Mouse (Mus musculus): ENCODE data around the gene Magi2. TPM values are rescaled to one million over a fixed set of nuclear protein-coding genes. Genes with fewer than 3 reads are reported as not detected.

Gene Magi2
- polyA plus RNA-seq, 1 experiment: 0.18 TPM

GRCm38 (mm10) chr5:20603756-20604469 is 1377.1 kb downstream of the Magi2 start:
- no peaks in the 10 kb centered on the region for H3K36me3 ChIP-seq (ENCODE audit: control insufficient read depth, insufficient read depth)
- no peaks in the 10 kb centered on the region for H3K79me2 ChIP-seq (ENCODE audit: control insufficient read depth, insufficient read depth)
- no peak overlapping the region for H3K4me3 ChIP-seq (ENCODE audit: insufficient read depth, poor library complexity, severe bottlenecking)
- no peak overlapping the region for H3ac ChIP-seq (ENCODE audit: control insufficient read depth, insufficient read length, low read depth)
- no peaks in the 10 kb centered on the region for H3K79me3 ChIP-seq (ENCODE audit: low read depth)
- H3K27me3 ChIP-seq (ENCODE audit: control insufficient read depth, insufficient read depth, insufficient read length): no peaks in the 10 kb centered on the region
- TF ChIP-seq CTCF (IDR thresholded peaks at IDR 0.05; ENCODE audit: control insufficient read depth, insufficient read depth, insufficient read length): no peak

- no peak overlapping the region for H3ac ChIP-seq (ENCODE audit: control insufficient read depth, insufficient read length, low read depth)
- no peaks in the 10 kb centered on the region for H3K27me3 ChIP-seq (ENCODE audit: control insufficient read depth, insufficient read depth, insufficient read length)
- H3K79me3 ChIP-seq (ENCODE audit: low read depth): no peaks in the 10 kb centered on the region
- TF ChIP-seq FOSL1 (IDR thresholded peaks at IDR 0.05; ENCODE audit: insufficient read depth, low read length, poor library complexity, severe bottlenecking) (no peak), CTCF (IDR thresholded peaks at IDR 0.05; ENCODE audit: control insufficient read depth, insufficient read depth, insufficient read length) (no peak), MYOG (IDR thresholded peaks at IDR 0.05; ENCODE audit: control insufficient read depth, extremely low read depth, insufficient read length) (no peak), USF1 (IDR thresholded peaks at IDR 0.05; ENCODE audit: low read depth) (no peak), CEBPB (IDR thresholded peaks at IDR 0.05; ENCODE audit: low read depth) (no peak), MYOD1 (IDR thresholded peaks at IDR 0.05; ENCODE audit: control insufficient read depth, insufficient read length, low read depth) (no peak), MAX (IDR thresholded peaks at IDR 0.05) (no peak)
- H3K4me3 ChIP-seq (ENCODE audit: insufficient read depth, poor library complexity, severe bottlenecking): no peak overlapping the region
- H3K36me3 ChIP-seq (ENCODE audit: control insufficient read depth, insufficient read depth): no peaks in the 10 kb centered on the region
- H3K79me2 ChIP-seq (ENCODE audit: control insufficient read depth, insufficient read depth): no peaks in the 10 kb centered on the region
Observed at GRCm38 (mm10) chr5:20606497-20606896, 1379.7 kb downstream of the Magi2 start.

- no peak overlapping the region for H3ac ChIP-seq (ENCODE audit: control insufficient read depth, insufficient read length, low read depth)
- TF ChIP-seq USF1 (IDR thresholded peaks at IDR 0.05; ENCODE audit: low read depth) (no peak), MYOD1 (IDR thresholded peaks at IDR 0.05; ENCODE audit: control insufficient read depth, insufficient read length, low read depth) (peak; percentile 22)
- no peaks in the 10 kb centered on the region for H3K36me3 ChIP-seq (ENCODE audit: control insufficient read depth, insufficient read depth)
- H3K4me3 ChIP-seq (ENCODE audit: insufficient read depth, poor library complexity, severe bottlenecking): no peak overlapping the region
- H3K79me2 ChIP-seq (ENCODE audit: control insufficient read depth, insufficient read depth): no peaks in the 10 kb centered on the region
- H3K27me3 ChIP-seq (ENCODE audit: control insufficient read depth, insufficient read depth, insufficient read length): no peaks in the 10 kb centered on the region
- no peaks in the 10 kb centered on the region for H3K79me3 ChIP-seq (ENCODE audit: low read depth)
Observed at GRCm38 (mm10) chr5:20607503-20607902, 1380.7 kb downstream of the Magi2 start.

- Histone ChIP-seq H3K4me3 (ENCODE audit: insufficient read depth, poor library complexity, severe bottlenecking) (no peak overlapping the region), H3K79me2 (ENCODE audit: control insufficient read depth, insufficient read depth) (no peaks in the 10 kb centered on the region), H3K79me3 (ENCODE audit: low read depth) (no peaks in the 10 kb centered on the region), H3ac (ENCODE audit: control insufficient read depth, insufficient read length, low read depth) (no peak overlapping the region), H3K27me3 (ENCODE audit: control insufficient read depth, insufficient read depth, insufficient read length) (no peaks in the 10 kb centered on the region), H3K36me3 (ENCODE audit: control insufficient read depth, insufficient read depth) (no peaks in the 10 kb centered on the region)
- TF ChIP-seq FOSL1 (IDR thresholded peaks at IDR 0.05; ENCODE audit: insufficient read depth, low read length, poor library complexity, severe bottlenecking): no peak
- TF ChIP-seq CEBPB (IDR thresholded peaks at IDR 0.05; ENCODE audit: low read depth): no peak
- TF ChIP-seq USF1 (IDR thresholded peaks at IDR 0.05; ENCODE audit: low read depth): no peak
- TF ChIP-seq MYOD1 (IDR thresholded peaks at IDR 0.05; ENCODE audit: control insufficient read depth, insufficient read length, low read depth): no peak
- TF ChIP-seq CTCF (IDR thresholded peaks at IDR 0.05; ENCODE audit: control insufficient read depth, insufficient read depth, insufficient read length): no peak
- no peak for TF ChIP-seq MAX (IDR thresholded peaks at IDR 0.05)
- TF ChIP-seq MYOG (IDR thresholded peaks at IDR 0.05; ENCODE audit: control insufficient read depth, extremely low read depth, insufficient read length): no peak
Observed at GRCm38 (mm10) chr5:20609206-20609935, 1382.5 kb downstream of the Magi2 start.

- Histone ChIP-seq H3K36me3 (ENCODE audit: control insufficient read depth, insufficient read depth) (no peaks in the 10 kb centered on the region), H3K79me3 (ENCODE audit: low read depth) (no peaks in the 10 kb centered on the region), H3ac (ENCODE audit: control insufficient read depth, insufficient read length, low read depth) (no peak overlapping the region), H3K79me2 (ENCODE audit: control insufficient read depth, insufficient read depth) (no peaks in the 10 kb centered on the region), H3K27me3 (ENCODE audit: control insufficient read depth, insufficient read depth, insufficient read length) (no peaks in the 10 kb centered on the region), H3K4me3 (ENCODE audit: insufficient read depth, poor library complexity, severe bottlenecking) (no peak overlapping the region)
- TF ChIP-seq CTCF (IDR thresholded peaks at IDR 0.05; ENCODE audit: control insufficient read depth, insufficient read depth, insufficient read length) (no peak), FOSL1 (IDR thresholded peaks at IDR 0.05; ENCODE audit: insufficient read depth, low read length, poor library complexity, severe bottlenecking) (no peak), MAX (IDR thresholded peaks at IDR 0.05) (no peak), MYOD1 (IDR thresholded peaks at IDR 0.05; ENCODE audit: control insufficient read depth, insufficient read length, low read depth) (no peak), MYOG (IDR thresholded peaks at IDR 0.05; ENCODE audit: control insufficient read depth, extremely low read depth, insufficient read length) (no peak), CEBPB (IDR thresholded peaks at IDR 0.05; ENCODE audit: low read depth) (no peak), USF1 (IDR thresholded peaks at IDR 0.05; ENCODE audit: low read depth) (no peak)
Observed at GRCm38 (mm10) chr5:20610640-20611039, 1383.8 kb downstream of the Magi2 start.

- no peak overlapping the region for H3ac ChIP-seq (ENCODE audit: control insufficient read depth, insufficient read length, low read depth)
- H3K79me2 ChIP-seq (ENCODE audit: control insufficient read depth, insufficient read depth): no peaks in the 10 kb centered on the region
- H3K4me3 ChIP-seq (ENCODE audit: insufficient read depth, poor library complexity, severe bottlenecking): no peak overlapping the region
- no peaks in the 10 kb centered on the region for H3K79me3 ChIP-seq (ENCODE audit: low read depth)
- no peaks in the 10 kb centered on the region for H3K36me3 ChIP-seq (ENCODE audit: control insufficient read depth, insufficient read depth)
- TF ChIP-seq USF1 (IDR thresholded peaks at IDR 0.05; ENCODE audit: low read depth) (no peak), CTCF (IDR thresholded peaks at IDR 0.05; ENCODE audit: control insufficient read depth, insufficient read depth, insufficient read length) (no peak), MYOD1 (IDR thresholded peaks at IDR 0.05; ENCODE audit: control insufficient read depth, insufficient read length, low read depth) (no peak), MYOG (IDR thresholded peaks at IDR 0.05; ENCODE audit: control insufficient read depth, extremely low read depth, insufficient read length) (no peak)
- H3K27me3 ChIP-seq (ENCODE audit: control insufficient read depth, insufficient read depth, insufficient read length): no peaks in the 10 kb centered on the region
Observed at GRCm38 (mm10) chr5:20612616-20613015, 1385.8 kb downstream of the Magi2 start.

Data from C2C12 (cell line).